Mouse (Mus musculus): ENCODE measurements around the gene March6.

March6 gene

DNA sequence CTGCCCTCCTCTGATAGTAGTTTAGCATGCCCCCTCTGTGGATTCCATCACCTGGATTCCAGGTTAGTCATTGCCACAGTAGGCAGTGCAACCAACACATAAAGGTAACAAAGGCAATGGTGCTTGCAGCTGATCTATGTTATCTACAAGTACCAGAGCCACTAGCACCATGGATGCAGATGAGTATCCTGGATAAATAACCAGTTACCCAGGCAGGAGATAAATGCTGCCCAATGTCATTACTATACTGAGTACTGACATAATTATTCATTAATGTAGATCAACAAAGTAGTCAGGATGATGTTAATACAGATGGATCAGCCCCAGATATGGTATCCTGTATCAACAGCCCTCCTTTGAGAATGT, 19.5 kb downstream of the March6 start:
- DNase-seq (ENCODE audit: low spot score), result no peak

DNA sequence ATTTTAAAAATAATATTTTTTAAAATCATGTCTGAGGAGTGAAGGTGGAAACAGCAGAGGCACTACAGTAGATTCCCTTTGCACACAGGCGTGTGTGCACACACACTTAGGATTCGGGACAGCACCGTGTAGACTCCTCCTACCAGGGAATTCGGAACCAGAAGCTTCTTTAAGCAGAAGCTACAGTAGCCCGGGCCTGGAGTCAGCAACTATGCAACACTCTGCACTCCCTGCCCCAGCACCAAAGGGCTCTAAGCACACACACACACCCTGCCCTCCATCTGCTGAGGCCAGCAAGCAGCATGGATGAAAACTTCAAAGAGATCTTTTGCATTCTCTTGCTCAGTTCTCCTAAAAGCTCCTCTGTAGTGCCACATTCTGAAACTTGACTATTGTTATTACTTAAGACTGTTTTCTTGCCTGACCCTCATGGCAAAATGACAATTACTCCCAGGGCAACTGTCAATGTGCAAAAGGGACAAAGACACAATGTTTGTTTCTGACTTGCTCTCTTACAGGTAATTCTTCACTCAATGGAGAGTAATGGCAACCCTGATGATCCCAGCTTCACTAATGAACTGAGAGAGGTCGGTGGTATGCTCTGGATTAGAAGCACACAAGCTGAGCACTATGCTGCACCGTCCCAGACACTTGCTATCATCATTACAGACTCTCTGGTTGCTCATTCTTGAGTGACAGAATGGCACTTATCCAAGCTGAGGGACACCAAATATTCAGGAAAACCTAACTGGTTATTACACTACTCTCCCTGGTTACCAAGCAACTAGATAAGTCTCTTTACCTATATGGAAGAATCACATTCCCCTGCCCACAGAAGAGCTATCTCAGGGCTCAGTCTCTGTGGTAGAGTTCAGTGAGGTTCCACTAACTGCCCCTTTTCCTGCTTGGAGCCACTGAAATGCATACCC, 20.1 kb downstream of the March6 start:
- no peak for DNase-seq (ENCODE audit: low spot score)

DNA sequence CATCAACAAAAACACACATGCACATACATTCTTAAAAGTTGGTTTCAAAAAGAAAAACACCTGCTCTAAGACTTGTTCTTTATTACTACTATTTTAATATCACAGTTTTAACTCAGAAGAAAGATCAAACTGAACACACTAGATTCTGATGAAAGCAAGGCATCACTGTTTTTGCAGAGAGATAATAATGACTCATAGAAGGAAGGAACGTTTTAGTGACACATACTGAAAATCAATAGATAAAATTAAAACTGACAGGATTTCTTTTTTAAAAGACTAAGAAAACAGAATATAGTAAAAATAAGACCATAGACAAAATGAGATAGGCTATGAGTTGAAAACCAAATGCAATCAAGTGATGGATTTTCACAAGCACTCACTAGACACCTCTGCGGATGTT, 25.8 kb downstream of the March6 start:
- no peak for DNase-seq (ENCODE audit: low spot score)

DNA sequence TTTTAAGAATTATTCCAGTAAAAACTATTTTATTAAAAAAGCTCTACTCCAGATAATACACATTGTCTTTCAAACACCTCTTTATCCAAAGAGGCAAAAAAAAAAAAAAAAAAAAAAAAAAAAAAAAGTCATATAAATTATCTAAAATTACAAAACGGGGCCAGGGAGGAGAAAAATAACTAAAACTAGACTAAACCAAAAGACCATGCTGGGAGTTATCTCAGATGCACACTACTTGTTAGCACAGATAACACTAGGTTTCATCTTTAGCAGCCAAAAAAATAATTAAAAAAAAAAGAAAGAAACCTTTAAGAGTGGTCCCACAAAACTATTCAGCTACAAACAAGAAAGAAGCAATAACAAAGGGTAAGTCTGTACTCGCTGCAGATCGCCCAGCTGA, 27.4 kb downstream of the March6 start:
- DNase-seq (ENCODE audit: low spot score), result no peak

GRCm38 (mm10) chr15:31502996-31503395, 27.9 kb downstream of the March6 start:
- no peak for DNase-seq (ENCODE audit: low spot score)

- DNase-seq (ENCODE audit: low spot score), result no peak
Measured at GRCm38 (mm10) chr15:31502313-31502712, 28.5 kb downstream of the March6 start.

- DNase-seq (ENCODE audit: low spot score), result no peak
Measured at GRCm38 (mm10) chr15:31494803-31495202, 36.0 kb downstream of the March6 start.

DNA sequence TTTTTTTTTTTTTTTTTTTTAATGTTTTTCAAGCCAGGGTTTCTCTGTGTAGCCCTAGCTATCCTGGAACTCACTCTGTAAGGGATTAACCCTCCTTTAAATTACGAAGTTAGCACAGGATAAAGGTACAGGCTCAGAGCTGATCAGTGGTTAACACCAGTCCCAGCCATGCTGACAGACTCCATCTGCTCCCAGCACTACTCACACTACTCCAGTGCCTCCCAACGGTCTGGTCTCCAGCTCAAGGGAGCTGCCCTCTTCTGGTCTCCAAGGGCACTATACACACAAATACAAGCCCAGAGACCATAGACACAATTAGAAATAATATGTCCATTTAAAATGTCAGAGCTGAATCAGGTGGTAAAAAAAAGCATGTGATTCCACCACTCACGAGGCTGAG, 36.5 kb downstream of the March6 start:
- DNase-seq (ENCODE audit: low spot score), result no peak

- DNase-seq (ENCODE audit: low spot score), result no peak
Measured at GRCm38 (mm10) chr15:31487407-31487806, 43.4 kb downstream of the March6 start.

- DNase-seq (ENCODE audit: low spot score), result no peak
Measured at GRCm38 (mm10) chr15:31476678-31477077, 54.2 kb downstream of the March6 start.

GRCm38 (mm10) chr15:31472645-31473574, 57.9 kb downstream of the March6 start:
- DNase-seq (ENCODE audit: low spot score), result no peak

GRCm38 (mm10) chr15:31471529-31471928, 59.3 kb downstream of the March6 start:
- no peak for DNase-seq (ENCODE audit: low spot score)

GRCm38 (mm10) chr15:31469497-31469896, 61.4 kb downstream of the March6 start:
- DNase-seq (ENCODE audit: low spot score), result no peak

GRCm38 (mm10) chr15:31468806-31469205, 62.0 kb downstream of the March6 start:
- no peak for DNase-seq (ENCODE audit: low spot score)

- DNase-seq (ENCODE audit: low spot score), result no peak
Measured at GRCm38 (mm10) chr15:31466749-31467148, 64.1 kb downstream of the March6 start.

- no peak for DNase-seq (ENCODE audit: low spot score)
Measured at GRCm38 (mm10) chr15:31466295-31466694, 64.6 kb downstream of the March6 start.

GRCm38 (mm10) chr15:31465806-31466205, 65.0 kb downstream of the March6 start:
- DNase-seq (ENCODE audit: low spot score), result no peak

DNA sequence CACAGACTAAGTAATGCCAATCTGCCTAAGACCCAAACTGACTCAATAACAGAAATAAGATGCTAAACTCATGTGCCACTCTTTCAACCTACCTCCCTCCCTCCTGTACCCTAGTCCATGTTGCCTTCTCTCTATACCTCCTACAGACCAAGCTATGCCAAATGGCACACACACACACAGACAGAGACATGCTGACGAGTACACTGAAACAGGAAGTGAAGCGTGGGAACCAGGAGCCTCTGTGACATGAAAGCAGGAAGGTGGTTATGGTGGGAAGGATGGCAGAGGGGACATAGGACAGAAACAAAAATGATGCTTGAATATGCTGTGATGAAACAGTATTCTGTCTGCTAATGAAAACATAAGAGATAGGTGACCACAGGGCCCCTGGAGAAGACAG, 70.3 kb downstream of the March6 start:
- no peak for DNase-seq (ENCODE audit: low spot score)

DNA sequence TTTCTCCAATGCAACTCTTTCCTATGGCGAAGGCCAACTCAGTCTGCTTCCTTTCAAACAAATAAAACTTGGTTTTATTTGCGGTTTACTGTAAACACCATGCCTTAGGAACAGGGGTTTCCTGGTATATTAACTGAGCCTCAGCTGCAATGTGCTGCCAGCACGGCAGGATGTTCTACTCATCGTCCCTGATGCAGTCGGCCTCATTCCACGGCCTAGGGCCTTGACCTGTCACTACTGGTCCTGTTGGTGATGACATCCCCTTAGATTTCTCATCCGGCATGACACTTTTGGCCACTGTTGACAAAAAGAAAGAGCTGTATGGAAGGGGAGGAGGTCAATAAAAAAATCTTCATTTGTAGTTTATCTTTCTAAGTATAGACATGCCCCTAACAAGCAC, 72.8 kb downstream of the March6 start:
- no peak for DNase-seq (ENCODE audit: low spot score)

GRCm38 (mm10) chr15:31456381-31456780, 74.5 kb downstream of the March6 start:
- DNase-seq (ENCODE audit: low spot score), result no peak

GRCm38 (mm10) chr15:31454861-31455295, 76.0 kb downstream of the March6 start:
- no peak for DNase-seq (ENCODE audit: low spot score)

DNA sequence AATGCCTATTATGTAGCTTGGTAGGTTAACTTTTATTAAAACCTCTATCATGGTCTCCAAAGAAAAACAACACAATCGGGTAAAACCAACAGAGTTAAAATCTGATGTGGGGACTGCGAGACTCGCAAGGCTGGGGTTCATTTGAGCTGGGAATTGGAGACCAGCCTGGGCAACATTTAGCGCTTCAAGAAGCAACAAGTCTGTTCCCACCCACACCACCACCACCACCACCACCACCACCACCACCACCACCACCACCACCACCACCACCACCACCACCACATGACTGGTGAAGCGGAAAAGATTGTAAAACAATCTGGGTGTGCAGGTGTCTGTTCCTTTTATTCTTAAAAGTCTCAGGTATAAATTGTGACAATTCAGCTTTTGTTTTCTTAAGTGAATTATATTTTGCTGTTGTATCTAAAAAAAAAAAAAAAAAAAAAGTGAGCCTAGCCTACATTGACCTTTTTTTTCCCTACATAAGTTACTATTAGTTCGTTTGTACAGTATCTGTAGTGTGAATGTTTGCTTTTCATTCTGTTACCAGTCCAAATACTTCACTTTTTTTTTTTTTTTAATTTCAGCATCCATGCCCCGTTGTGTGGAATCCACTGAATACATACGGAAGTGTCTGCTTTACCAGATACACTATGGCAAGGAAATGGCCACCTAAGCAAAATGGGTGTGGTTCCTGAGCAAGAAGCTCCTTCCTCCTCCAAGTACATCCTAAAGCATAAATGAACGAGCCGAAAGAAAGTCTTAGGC, 76.6 kb downstream of the March6 start:
- no peak for DNase-seq (ENCODE audit: low spot score)
